Mouse (Mus musculus) heart, embryonic 11.5 days (tissue): ENCODE measurements at regions not wholly inside any gene's neighbourhood (a gene's known extent, or its start where the extent isn't known, plus 50 kb on each side); places are given as distances from the start of the nearest gene placed in this dataset.
"Not testable (repeated sequence)": the region's sequence is repeated elsewhere in the genome, so short reads cannot be mapped to it uniquely, and the experiment has no call there.

Experiments
- ATAC-seq: fragments of 200-750 bp; cut with Nextera tagmentation; replicated peaks from 2 replicates; pipeline ENCODE4 v1.8.0; 2017; ENCODE audit warnings: moderate library complexity; ENCODE audit not compliant: insufficient number of reproducible peaks, low FRiP score, low TSS enrichment
- H3K27ac ChIP-seq: fragments of 300-500 bp; sonication (generic); 2 replicates; pipeline ENCODE4 v1.5.1; 2014; ENCODE audit warnings: mild to moderate bottlenecking, low read depth, low read length
- H3K27me3 ChIP-seq: fragments of 300-500 bp; sonication (generic); 2 replicates; pipeline ENCODE4 v1.6.1; 2014; ENCODE audit warnings: mild to moderate bottlenecking, low read length, mixed read lengths; ENCODE audit not compliant: control insufficient read depth, insufficient read depth
- H3K36me3 ChIP-seq: fragments of 300-500 bp; sonication (generic); 2 replicates; pipeline ENCODE4 v1.6.1; 2014; ENCODE audit warnings: mild to moderate bottlenecking, low read length, moderate library complexity, mixed read lengths; ENCODE audit not compliant: control insufficient read depth, insufficient read depth
- H3K4me1 ChIP-seq: fragments of 300-500 bp; sonication (generic); 2 replicates; pipeline ENCODE4 v1.6.1; 2014; ENCODE audit warnings: low read length; ENCODE audit not compliant: control insufficient read depth, insufficient read depth
- H3K4me2 ChIP-seq: fragments of 300-500 bp; sonication (generic); 2 replicates; pipeline ENCODE4 v1.6.1; 2014; ENCODE audit warnings: mild to moderate bottlenecking, moderate library complexity
- H3K4me3 ChIP-seq: fragments of 300-500 bp; sonication (generic); 2 replicates; pipeline ENCODE4 v1.5.1; 2014; ENCODE audit warnings: low read depth, low read length
- H3K9ac ChIP-seq: fragments of 300-500 bp; sonication (generic); 2 replicates; pipeline ENCODE4 v1.6.1; 2014; ENCODE audit warnings: mild to moderate bottlenecking, low read depth, low read length, moderate library complexity
- H3K9me3 ChIP-seq: fragments of 300-500 bp; sonication (generic); replicated peaks from 2 replicates; pipeline ENCODE4 v1.6.1; 2016; ENCODE audit warnings: low read length; ENCODE audit not compliant: control insufficient read depth
- WGBS: fragments of 180-500 bp; shearing (Covaris S2); extraction: QIAGEN DNeasy Blood & Tissue Kit; methylation state at CpG from one replicate; pipeline ENCODE4 v1.1.7; 2014; ENCODE audit not compliant: insufficient replicate concordance; 5-methylcytosine and 5-hydroxymethylcytosine counted together

DNA sequence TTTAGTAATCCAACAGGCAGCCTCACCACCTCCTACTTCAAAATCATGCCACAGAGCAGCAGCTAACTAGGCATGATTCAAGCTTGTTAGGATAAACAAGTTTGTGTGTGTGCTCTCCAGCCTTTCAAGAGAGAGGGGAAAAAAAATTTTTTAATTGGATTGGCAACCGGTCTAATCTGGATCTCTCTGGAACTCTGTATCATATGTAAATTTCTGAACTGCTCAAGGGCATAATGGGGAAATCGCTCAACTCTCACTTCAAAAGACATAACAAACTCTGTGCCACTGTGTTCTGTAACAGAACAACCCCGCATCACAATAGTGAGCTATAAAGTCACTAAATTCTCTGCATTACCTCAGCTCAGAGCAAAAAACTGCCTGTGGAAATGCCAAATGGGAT is 147.9 kb upstream of the Krtap11-1 start:
- Histone ChIP-seq H3K4me1 (no peaks in the 10 kb centered on the region), H3K9ac (no peak overlapping the region), H3K4me3 (no peak overlapping the region), H3K9me3 (peaks cover 2% of the 10 kb centered on the region; the same call in 1 of the 2 replicates), H3K4me2 (no peak overlapping the region), H3K36me3 (no peaks in the 10 kb centered on the region), H3K27ac (no peak overlapping the region), H3K27me3 (no peaks in the 10 kb centered on the region)
- WGBS, result 72% methylated on average over 3 of the region's 3 CpGs
- ATAC-seq, result no peak

GRCm38 (mm10) chr16:89715716-89716115 is 144.7 kb upstream of the Krtap11-1 start:
- 83% methylated on average over 8 of the region's 8 CpGs for WGBS
- H3K27me3 ChIP-seq, H3K27ac ChIP-seq: not testable (repeated sequence)

GRCm38 (mm10) chr16:89704316-89704715 is 133.3 kb upstream of the Krtap11-1 start:
- no peaks in the 10 kb centered on the region; the same call in 1 of the 2 replicates for H3K4me1 ChIP-seq
- H3K9me3 ChIP-seq, result no peaks in the 10 kb centered on the region
- H3K27ac ChIP-seq, result no peak overlapping the region
- 72% methylated on average over 6 of the region's 6 CpGs for whole genome bisulfite sequencing
- no peak overlapping the region for H3K9ac ChIP-seq
- no peaks in the 10 kb centered on the region for H3K36me3 ChIP-seq
- no peak for ATAC-seq
- H3K4me3 ChIP-seq, result no peak overlapping the region
- no peak overlapping the region for H3K4me2 ChIP-seq
- no peaks in the 10 kb centered on the region for H3K27me3 ChIP-seq

More at GRCm38 (mm10) chr16:89715716-89716115, 144.7 kb upstream of the Krtap11-1 start:
- not testable (repeated sequence) for H3K4me3 ChIP-seq, H3K4me2 ChIP-seq, H3K4me1 ChIP-seq, H3K9me3 ChIP-seq, H3K9ac ChIP-seq, H3K36me3 ChIP-seq, ATAC-seq

DNA sequence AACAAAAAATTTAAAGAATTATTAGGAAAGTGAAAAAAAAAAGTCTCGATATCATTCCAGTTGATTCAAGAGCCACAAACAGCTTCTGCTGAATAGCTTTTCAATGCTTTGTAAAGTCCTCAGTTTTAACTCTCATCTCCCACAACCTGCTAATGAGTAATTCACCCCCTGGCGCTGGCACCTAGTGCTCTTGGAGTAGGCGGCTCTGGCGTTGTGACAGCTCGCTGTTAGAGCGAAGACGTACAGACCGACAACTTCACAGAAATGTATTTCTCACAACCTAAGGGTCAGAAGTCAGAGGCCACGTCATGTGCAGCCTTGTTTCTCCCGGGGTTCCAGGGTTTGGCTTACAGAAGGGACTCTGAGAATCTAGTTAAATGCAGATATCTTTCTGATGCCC is 132.2 kb upstream of the Krtap11-1 start:
- H3K4me1 ChIP-seq, result no peaks in the 10 kb centered on the region; the same call in 1 of the 2 replicates
- H3K9me3 ChIP-seq, result no peaks in the 10 kb centered on the region
- no peak for ATAC-seq
- no peak overlapping the region for H3K27ac ChIP-seq
- no peaks in the 10 kb centered on the region for H3K36me3 ChIP-seq
- H3K9ac ChIP-seq, result no peak overlapping the region
- WGBS, result 66% methylated on average over 10 of the region's 10 CpGs
- no peak overlapping the region for H3K4me3 ChIP-seq
- H3K27me3 ChIP-seq, result no peaks in the 10 kb centered on the region
- H3K4me2 ChIP-seq, result no peak overlapping the region

DNA sequence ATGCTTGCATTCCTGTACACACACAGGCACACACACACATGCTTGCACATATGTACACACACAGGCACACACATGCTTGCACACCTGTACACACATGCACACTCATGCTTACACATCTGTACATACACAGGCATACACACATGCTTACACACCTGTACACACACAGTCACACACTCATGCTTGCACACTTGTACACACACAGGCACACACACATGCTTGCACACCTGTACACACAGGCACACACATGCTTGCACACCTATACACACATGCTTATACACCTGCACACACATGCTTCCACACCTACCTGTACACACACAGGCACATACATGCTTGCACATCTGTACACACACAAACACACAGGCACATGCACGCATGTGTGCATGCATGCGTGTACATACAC is 131.4 kb upstream of the Krtap11-1 start:
- H3K4me1 ChIP-seq, result no peaks in the 10 kb centered on the region; the same call in 1 of the 2 replicates
- WGBS, result 86% methylated on average over 2 of the region's 2 CpGs
- no peaks in the 10 kb centered on the region for H3K9me3 ChIP-seq
- H3K9ac ChIP-seq, result no peak overlapping the region
- no peak overlapping the region for H3K4me2 ChIP-seq
- ATAC-seq, result no peak
- no peak overlapping the region for H3K4me3 ChIP-seq
- H3K36me3 ChIP-seq, result no peaks in the 10 kb centered on the region
- H3K27ac ChIP-seq, result no peak overlapping the region
- no peaks in the 10 kb centered on the region for H3K27me3 ChIP-seq

- 86% methylated on average over 8 of the region's 8 CpGs for WGBS
- no peak overlapping the region for H3K4me3 ChIP-seq
Observed at GRCm38 (mm10) chr16:89701741-89702140, 130.8 kb upstream of the Krtap11-1 start.

GRCm38 (mm10) chr16:89699710-89700109 is 128.7 kb upstream of the Krtap11-1 start:
- H3K9ac ChIP-seq, result no peak overlapping the region
- H3K9me3 ChIP-seq, result no peaks in the 10 kb centered on the region
- H3K27me3 ChIP-seq, result no peaks in the 10 kb centered on the region
- no peak overlapping the region for H3K27ac ChIP-seq
- H3K4me1 ChIP-seq, result peaks cover 12% of the 10 kb centered on the region
- no peak overlapping the region for H3K4me3 ChIP-seq
- no peak overlapping the region for H3K4me2 ChIP-seq
- no peak for ATAC-seq
- 18% methylated on average over 2 of the region's 2 CpGs for WGBS
- no peaks in the 10 kb centered on the region for H3K36me3 ChIP-seq

More at GRCm38 (mm10) chr16:89701741-89702140, 130.8 kb upstream of the Krtap11-1 start:
- Histone ChIP-seq H3K9ac (no peak overlapping the region), H3K27ac (no peak overlapping the region), H3K27me3 (no peaks in the 10 kb centered on the region), H3K9me3 (no peaks in the 10 kb centered on the region), H3K4me1 (no peaks in the 10 kb centered on the region; the same call in 1 of the 2 replicates), H3K4me2 (no peak overlapping the region), H3K36me3 (no peaks in the 10 kb centered on the region)
- ATAC-seq, result no peak

- Histone ChIP-seq H3K4me2 (no peak overlapping the region), H3K9me3 (no peaks in the 10 kb centered on the region), H3K9ac (no peak overlapping the region), H3K4me1 (peaks cover 12% of the 10 kb centered on the region), H3K4me3 (no peak overlapping the region), H3K36me3 (no peaks in the 10 kb centered on the region), H3K27ac (no peak overlapping the region), H3K27me3 (no peaks in the 10 kb centered on the region)
- ATAC-seq, result no peak
- 23% methylated on average over 4 of the region's 4 CpGs for WGBS
Observed at GRCm38 (mm10) chr16:89695833-89696232, 124.8 kb upstream of the Krtap11-1 start.

GRCm38 (mm10) chr16:89695406-89695805 is 124.4 kb upstream of the Krtap11-1 start:
- no peaks in the 10 kb centered on the region for H3K9me3 ChIP-seq
- no peak for ATAC-seq
- no peaks in the 10 kb centered on the region for H3K36me3 ChIP-seq
- no peak overlapping the region for H3K27ac ChIP-seq
- WGBS, result 67% methylated on average over 7 of the region's 7 CpGs
- H3K4me2 ChIP-seq, result no peak overlapping the region
- H3K4me1 ChIP-seq, result peaks cover 12% of the 10 kb centered on the region
- H3K4me3 ChIP-seq, result no peak overlapping the region
- no peaks in the 10 kb centered on the region for H3K27me3 ChIP-seq
- H3K9ac ChIP-seq, result no peak overlapping the region
